Mouse (Mus musculus) liver, embryonic 14.5 days (tissue): ENCODE results near the gene Casp7. TPM values are rescaled to one million over a fixed set of nuclear protein-coding genes. Genes with fewer than 3 reads are reported as not detected.

Source experiments
- ATAC-seq: fragments of 200-750 bp; cut with Nextera tagmentation; 2 replicates; pipeline ENCODE4 v1.8.0; 2017; ENCODE audit warnings: moderate number of reproducible peaks, mild to moderate bottlenecking, moderate library complexity; ENCODE audit not compliant: insufficient read depth
- DNase-seq, 3 experiments: peaks; one replicate each; pipeline ENCODE4 v3.0.0-alpha.2; 2012 to 2013; ENCODE audit warnings: low read depth in 3 of 3, low spot score in 3 of 3
- H3K27ac ChIP-seq: fragments of 300-500 bp; sonication (generic); 2 replicates; pipeline ENCODE4 v1.5.1; 2014; ENCODE audit warnings: moderate library complexity, mild to moderate bottlenecking, control low read depth, inconsistent platforms
- H3K27me3 ChIP-seq: fragments of 300-500 bp; sonication (generic); 2 replicates; pipeline ENCODE4 v1.6.1; 2014; ENCODE audit warnings: mild to moderate bottlenecking, low read length, moderate library complexity; ENCODE audit not compliant: control insufficient read depth, insufficient read depth
- H3K36me3 ChIP-seq: fragments of 300-500 bp; sonication (generic); replicated peaks from 2 replicates; pipeline ENCODE4 v1.6.1; 2014; ENCODE audit warnings: low read depth; ENCODE audit not compliant: control insufficient read depth, insufficient read depth
- H3K4me1 ChIP-seq, 2 experiments: fragments of 200-500 bp in 1 of 2; fragments of 300-500 bp in 1 of 2; sonication (generic) in 1 of 2; replicated peaks; 2 replicates each; pipeline ENCODE4 v1.6.1; 2012 to 2014; ENCODE audit warnings: antibody characterized with exemption in 1 of 2, inconsistent platforms in 1 of 2, low read length in 1 of 2; ENCODE audit not compliant: control insufficient read depth in 2 of 2, insufficient read depth in 2 of 2
- H3K4me2 ChIP-seq: fragments of 300-500 bp; sonication (generic); 2 replicates; pipeline ENCODE4 v1.6.1; 2014; ENCODE audit warnings: low read depth, mild to moderate bottlenecking, control low read depth, moderate library complexity
- H3K4me3 ChIP-seq, 2 experiments: fragments of 200-500 bp in 1 of 2; fragments of 300-500 bp in 1 of 2; sonication (generic) in 1 of 2; 2 replicates each; pipeline ENCODE4 v1.5.1; 2012 to 2014; ENCODE audit warnings: low read depth in 2 of 2, low read length in 2 of 2, mild to moderate bottlenecking in 2 of 2, control low read depth in 1 of 2, inconsistent platforms in 1 of 2, moderate library complexity in 1 of 2; ENCODE audit not compliant: insufficient read depth in 1 of 2
- H3K9ac ChIP-seq: fragments of 300-500 bp; sonication (generic); replicated peaks from 2 replicates; pipeline ENCODE4 v1.6.1; 2014; ENCODE audit warnings: mild to moderate bottlenecking, control low read depth, moderate library complexity
- H3K9me3 ChIP-seq: fragments of 300-500 bp; sonication (generic); 2 replicates; pipeline ENCODE4 v1.6.1; 2016; ENCODE audit warnings: low read length, mixed read lengths; ENCODE audit not compliant: control insufficient read depth
- CTCF ChIP-seq: IDR thresholded peaks from 2 replicates; pipeline ENCODE4 v1.5.1; 2016; ENCODE audit warnings: antibody characterized with exemption, low read depth, control low read depth
- EP300 ChIP-seq: IDR thresholded peaks from 2 replicates; pipeline ENCODE4 v1.6.1; 2016; ENCODE audit warnings: antibody characterized with exemption, low read depth
- WGBS: fragments of 180-500 bp; shearing (Covaris S2); extraction: QIAGEN DNeasy Blood & Tissue Kit; methylation state at CpG from one replicate; pipeline ENCODE4 v1.1.7; 2014; ENCODE audit not compliant: insufficient replicate concordance; 5-methylcytosine and 5-hydroxymethylcytosine counted together
- polyA plus RNA-seq, 2 experiments: library from polyadenylated mRNA; depleted of rRNA in 1 of 2; stranded (reverse) in 1 of 2; unstranded in 1 of 2; fragments of >200 nt; fragmentation: Nextera tagmentation in 1 of 2; extraction: Ambion mirVana in 1 of 2; gene quantifications; 2 replicates each; pipeline versions ENCODE4 v1.2.1 to v1.2.3; 2012 to 2014

Gene Casp7
- polyA plus RNA-seq, 2 experiments = 9.5 to 13.2 TPM

DNA sequence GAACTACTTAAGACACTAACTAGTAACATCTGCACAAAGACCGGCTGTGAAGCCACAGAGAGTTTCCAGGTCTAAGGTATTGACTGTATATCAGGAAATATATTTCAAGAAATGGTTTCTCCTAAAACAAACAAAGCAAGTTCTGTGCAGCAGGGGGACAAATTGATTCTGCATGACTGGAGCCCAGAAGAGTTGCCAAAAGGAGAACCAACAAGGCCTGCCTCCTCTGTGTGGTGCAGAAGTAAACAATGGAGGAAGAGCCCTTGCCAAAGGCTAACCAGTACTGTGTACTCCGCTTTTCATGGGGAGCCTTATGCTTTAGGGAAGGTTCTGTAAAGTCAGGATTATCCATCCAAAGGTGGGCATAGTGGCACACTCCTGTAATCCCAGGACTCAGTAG is 63.3 kb downstream of the Casp7 start:
- 63% methylated on average over 2 of the region's 2 CpGs for WGBS

DNA sequence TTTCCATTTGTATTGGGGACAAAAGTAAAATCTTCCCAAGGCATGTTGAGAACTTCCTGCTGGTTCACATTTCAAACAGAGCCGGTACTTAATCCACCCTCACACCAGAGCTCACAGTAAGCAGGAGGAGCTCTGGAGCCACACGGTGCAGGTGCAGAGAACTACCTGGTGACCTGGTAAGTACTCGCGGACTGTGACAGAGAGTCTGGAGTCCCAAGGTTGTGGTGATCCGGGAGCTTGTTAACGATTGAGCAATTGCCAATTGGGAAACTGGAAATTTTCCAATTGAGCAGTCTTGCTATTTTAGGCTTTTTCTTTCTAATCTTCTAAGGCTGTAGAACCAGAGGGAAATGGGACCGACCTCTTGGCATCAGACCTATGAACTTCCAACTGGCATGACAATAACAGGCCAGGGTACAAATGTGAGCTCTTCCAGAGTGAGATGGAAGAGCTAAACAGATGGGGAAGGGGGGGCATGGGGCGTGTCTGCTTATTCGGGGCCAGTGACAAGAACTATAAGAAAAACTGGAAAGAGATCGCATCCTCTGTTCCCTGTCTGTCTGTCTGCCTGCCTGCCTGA is 64.7 kb downstream of the Casp7 start, which contains the start of gene Plekhs1:
TSS of gene Plekhs1 (plus strand) at position 119 of the 580 bp plus-strand sequence.
- Histone ChIP-seq H3K4me2 (no peak within 1 kb of the TSS), H3K36me3 (no peaks in the 10 kb centered on the region), H3K27me3 (no peaks in the 10 kb centered on the region), H3K9ac (no peak within 1 kb of the TSS), H3K27ac (no peak within 1 kb of the TSS), H3K4me3 (no peak within 1 kb of the TSS), H3K9me3 (no peaks in the 10 kb centered on the region), H3K4me1 (no peaks in the 10 kb centered on the region; a peak in 1 of 4 replicates)
- no peak for DNase-seq
- WGBS = 49% methylated on average over 10 of the region's 10 CpGs
- no peak for ATAC-seq
- TF ChIP-seq CTCF = no peak
- no peak for TF ChIP-seq EP300

More for the DNA sequence above, 63.3 kb downstream of the Casp7 start:
- Histone ChIP-seq H3K27ac (no peak overlapping the region), H3K27me3 (no peaks in the 10 kb centered on the region), H3K4me2 (no peak overlapping the region), H3K4me3 (no peak overlapping the region), H3K9me3 (no peaks in the 10 kb centered on the region), H3K36me3 (no peaks in the 10 kb centered on the region), H3K4me1 (no peaks in the 10 kb centered on the region; a peak in 1 of 4 replicates), H3K9ac (no peak overlapping the region)
- no peak for ATAC-seq
- TF ChIP-seq CTCF (no peak), EP300 (no peak)
- DNase-seq = no peak

DNA sequence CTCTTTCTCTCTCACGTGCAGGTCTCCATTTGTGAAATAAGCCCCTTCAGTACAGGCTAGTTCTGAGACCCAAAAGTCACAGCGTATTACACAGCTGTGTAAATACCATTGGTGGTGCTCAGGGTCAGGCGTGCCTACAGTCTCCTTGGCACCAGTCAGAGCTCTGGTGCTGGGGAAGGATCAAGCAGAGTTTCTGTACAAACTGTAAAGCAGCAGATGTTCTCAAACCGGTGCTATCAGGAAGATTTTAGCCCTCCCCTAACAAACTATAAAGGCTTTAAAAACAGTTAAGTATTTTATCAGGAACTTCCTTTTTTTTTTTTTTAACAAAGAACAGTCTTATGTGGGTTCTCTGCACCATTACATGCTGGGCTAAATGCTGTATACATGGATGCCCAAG is 65.9 kb downstream of the Casp7 start:
- Histone ChIP-seq H3K36me3 (no peaks in the 10 kb centered on the region), H3K4me2 (no peak overlapping the region)
- no peak for ATAC-seq

DNA sequence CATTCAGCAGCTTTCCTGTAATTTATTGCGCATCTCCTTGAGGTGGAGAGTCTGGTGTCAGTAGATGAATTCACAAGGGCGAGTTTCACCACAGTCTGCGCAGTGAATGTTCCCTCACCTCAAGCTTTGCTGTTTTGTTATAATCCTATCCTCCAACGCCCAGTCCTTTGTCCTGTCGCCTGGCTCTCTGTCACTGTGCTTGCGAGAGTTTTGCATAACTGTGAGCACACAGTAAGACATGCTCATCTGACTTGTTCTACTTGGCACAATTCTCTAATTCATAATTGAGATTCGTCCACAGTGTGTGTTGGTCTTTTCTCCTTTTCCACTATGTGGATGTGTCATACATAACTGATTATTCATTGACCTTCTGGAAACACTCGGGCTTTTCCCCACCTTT is 69.6 kb downstream of the Casp7 start:
- Histone ChIP-seq H3K9me3 (no peaks in the 10 kb centered on the region), H3K4me1 (no peaks in the 10 kb centered on the region; a peak in 1 of 4 replicates), H3K36me3 (no peaks in the 10 kb centered on the region), H3K27me3 (no peaks in the 10 kb centered on the region), H3K4me2 (no peak overlapping the region), H3K27ac (no peak overlapping the region), H3K9ac (no peak overlapping the region), H3K4me3 (no peak overlapping the region)
- TF ChIP-seq EP300 (no peak), CTCF (no peak)
- ATAC-seq (no peak), DNase-seq (no peak)
- 62% methylated on average over 8 of the region's 8 CpGs for WGBS

More for the DNA sequence above, 65.9 kb downstream of the Casp7 start:
- 53% methylated on average over 4 of the region's 4 CpGs for WGBS
- no peak overlapping the region for H3K9ac ChIP-seq
- no peaks in the 10 kb centered on the region for H3K27me3 ChIP-seq
- H3K9me3 ChIP-seq = no peaks in the 10 kb centered on the region
- no peak overlapping the region for H3K4me3 ChIP-seq
- DNase-seq = no peak
- H3K4me1 ChIP-seq = no peaks in the 10 kb centered on the region; a peak in 1 of 4 replicates
- TF ChIP-seq CTCF (no peak), EP300 (no peak)
- no peak overlapping the region for H3K27ac ChIP-seq

DNA sequence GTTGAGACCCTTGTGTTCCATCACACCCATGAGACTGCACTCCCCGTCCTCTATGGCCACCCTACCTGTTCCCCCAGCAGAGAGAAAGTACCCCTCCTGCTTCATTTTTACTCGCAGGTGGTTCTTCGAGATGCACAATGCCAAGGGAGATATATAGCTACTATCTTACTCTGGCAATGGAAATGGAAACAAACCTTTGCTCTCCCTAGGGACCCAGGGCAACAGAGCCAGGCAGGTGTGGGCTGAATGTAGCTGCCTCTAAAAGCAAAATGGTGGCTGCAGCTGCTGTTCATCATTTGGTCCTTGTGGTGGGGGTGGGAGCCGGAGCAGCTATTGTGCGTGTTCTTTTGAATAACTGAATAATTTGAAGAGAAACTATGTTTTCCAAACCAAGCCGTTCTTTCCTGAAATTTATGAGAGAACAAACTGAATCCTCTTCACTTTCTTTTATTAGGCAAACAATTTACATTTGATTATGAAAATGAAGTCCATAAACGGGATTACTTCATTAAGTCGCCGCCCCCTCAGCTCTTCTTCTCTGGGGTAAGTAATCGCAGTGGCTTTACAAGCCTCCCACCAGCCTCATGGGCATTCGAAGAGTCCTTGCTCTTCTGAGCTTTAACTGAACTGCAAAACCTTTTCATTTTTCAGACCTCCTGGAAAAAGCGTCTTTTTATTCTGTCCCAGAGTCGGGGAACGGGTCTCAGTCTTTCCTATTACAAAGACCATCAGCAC is 73.5 kb downstream of the Casp7 start:
- Histone ChIP-seq H3K4me3 (no peak overlapping the region), H3K36me3 (no peaks in the 10 kb centered on the region), H3K27ac (no peak overlapping the region), H3K4me2 (no peak overlapping the region), H3K9me3 (no peaks in the 10 kb centered on the region), H3K9ac (no peak overlapping the region), H3K4me1 (peaks cover 0 to 5% of the 10 kb centered on the region in 2 experiments; a peak in 2 of 4 replicates), H3K27me3 (no peaks in the 10 kb centered on the region)
- WGBS = 69% methylated on average over 14 of the region's 14 CpGs
- no peak for ATAC-seq
- TF ChIP-seq CTCF (no peak), EP300 (no peak)
- DNase-seq = no peak
